In genomic region chr19:3842359-3843148, GRCm38 (mm10) we compare ENCODE assay signal across 9 mouse cellular contexts. TPM values are rescaled to one million over a fixed set of nuclear protein-coding genes. Genes with fewer than 3 reads are reported as not detected.
DNase-seq lines count a peak whose midpoint lies in the region; ATAC-seq and TF ChIP-seq lines count a peak whose summit lies in the region.
"Had no signal": no experiment of that assay in that cellular context is flagged by ENCODE, and none has a peak within 500 bp of the region (broad histone marks: within the 10 kb centered on the region; RNA-seq: fewer than 3 reads in every experiment).

No protein-coding gene starts in this region.

- peak; percentile 97 for TF ChIP-seq EP300 in lung, postnatal 0 days (IDR thresholded peaks at IDR 0.05)

- peak; percentile 57 for DNase-seq in cerebellum, adult 9-11 months
- no peak for DNase-seq in cerebellum, adult 2 months
- DNase-seq in WW6 (ENCODE audit: low read depth, low spot score) = peak; percentile 46
- peak; percentile 87 for DNase-seq in kidney, adult 2 months
- peak; percentile 93 for DNase-seq in lung, postnatal 0 days (ENCODE audit: low spot score)
- no peak for DNase-seq in layer of hippocampus, adult 18-20 months (ENCODE audit: low spot score in 2 of 2)
- DNase-seq in layer of hippocampus, adult 9-10 months (ENCODE audit: low spot score) = no peak
- DNase-seq: forebrain, postnatal 0 days had no signal

- 68% methylated on average over 12 of the region's 12 CpGs for WGBS in cerebellum, adult 2 months
- WGBS in kidney, adult 2 months = 43% methylated on average over 12 of the region's 12 CpGs
- 28% methylated on average over 12 of the region's 12 CpGs for WGBS in lung, postnatal 0 days

- H3K27ac ChIP-seq in cerebellum, adult 2 months (ENCODE audit: insufficient read depth, low read length) = no peak overlapping the region
- peak overlapping the region; percentile 84 for H3K27ac ChIP-seq in kidney, adult 2 months (ENCODE audit: insufficient read depth, low read depth, low read length)
- peak overlapping the region; percentile 91 for H3K27ac ChIP-seq in lung, postnatal 0 days (ENCODE audit: low read length)

- peak; percentile 86 for ATAC-seq in lung, postnatal 0 days
- ATAC-seq in cerebellum, adult (ENCODE audit: insufficient number of reproducible peaks, low FRiP score, low TSS enrichment) = no peak
- ATAC-seq: forebrain, postnatal 0 days had no signal

- TF ChIP-seq CTCF in cerebellum, adult 2 months (IDR thresholded peaks at IDR 0.05; ENCODE audit: borderline replicate concordance, insufficient read depth, low read depth, low read length) = no peak
- no peak for TF ChIP-seq CTCF in kidney, adult 2 months (conservative IDR thresholded peaks at IDR 0.05; ENCODE audit: insufficient read depth, insufficient read length, low read depth, low read length)
- no peak for TF ChIP-seq CTCF in lung, postnatal 0 days (IDR thresholded peaks at IDR 0.05)

- no peak overlapping the region for H3K4me3 ChIP-seq in cerebellum, adult 2 months (replicated peaks; ENCODE audit: insufficient read depth, low read depth, low read length)
- H3K4me3 ChIP-seq in kidney, adult 2 months (ENCODE audit: insufficient read depth, low read depth, low read length) = no peak overlapping the region
- H3K4me3 ChIP-seq in lung, postnatal 0 days (ENCODE audit: low read depth, low read length) = no peak overlapping the region

- no peak for TF ChIP-seq POLR2A in cerebellum, adult 2 months (IDR thresholded peaks at IDR 0.05; ENCODE audit: borderline replicate concordance, insufficient read depth, low read length)
- TF ChIP-seq POLR2A in kidney, adult 2 months (IDR thresholded peaks at IDR 0.05; ENCODE audit: low read depth, low read length) = no peak

- no peaks in the 10 kb centered on the region for H3K27me3 ChIP-seq in cerebellum, adult 2 months (ENCODE audit: control insufficient read depth, insufficient read depth, low read length)
- H3K27me3 ChIP-seq in kidney, adult 2 months (replicated peaks; ENCODE audit: control insufficient read depth, insufficient read depth, low read length) = no peaks in the 10 kb centered on the region
- H3K27me3 ChIP-seq in lung, postnatal 0 days (replicated peaks; ENCODE audit: insufficient read depth, low read length) = no peaks in the 10 kb centered on the region

- no peaks in the 10 kb centered on the region for H3K9me3 ChIP-seq in lung, postnatal 0 days (ENCODE audit: low read length)

- H3K4me2 ChIP-seq in lung, postnatal 0 days (replicated peaks; ENCODE audit: low read depth, low read length) = no peak overlapping the region; the same call in 1 of the 2 replicates

- H3K36me3 ChIP-seq in kidney, adult 2 months (ENCODE audit: control insufficient read depth, insufficient read depth, low read length) = no peaks in the 10 kb centered on the region
- H3K36me3 ChIP-seq in lung, postnatal 0 days (ENCODE audit: insufficient read depth, low read length) = no peaks in the 10 kb centered on the region

- H3K9ac ChIP-seq in lung, postnatal 0 days (replicated peaks; ENCODE audit: low read depth) = no peak overlapping the region
- H3K9ac ChIP-seq: forebrain, postnatal 0 days had no signal

- H3K4me1 ChIP-seq in cerebellum, adult 2 months (ENCODE audit: control insufficient read depth, insufficient read depth, low read length) = peaks cover 47% of the 10 kb centered on the region
- peaks cover 23% of the 10 kb centered on the region; the same call in 1 of the 2 replicates for H3K4me1 ChIP-seq in kidney, adult 2 months (ENCODE audit: control insufficient read depth, insufficient read depth, low read length)
- H3K4me1 ChIP-seq in lung, postnatal 0 days (ENCODE audit: insufficient read depth, low read depth, low read length) = peaks cover 3% of the 10 kb centered on the region; the same call in 1 of the 2 replicates

RNA-seq across cellular contexts. Expression of gene Chka, which starts 9.0 kb away (rescaled TPM):
- polyA plus RNA-seq in cerebellum, adult 2 months (2012; rRNA removed) = 118 and 132 TPM in 2 replicates
- polyA plus RNA-seq in kidney, adult 2 months (2012; rRNA removed) = 65.0 and 72.0 TPM in 2 replicates
- 65.9 and 68.1 TPM in 2 replicates for polyA plus RNA-seq in lung, postnatal 0 days (2015; fragmentation: Nextera tagmentation; extraction: Ambion mirVana)
- total RNA-seq in layer of hippocampus, adult 18-20 months (2021) = 100 to 1,000 TPM in 1 of 2 experiments, 10 to 100 TPM in 1; 85.8 to 106 TPM

Comparison
In these comparisons a context has a peak if more than half of its experiments do, and no peak if none do; other contexts are left out.
1. DNase-seq: peak in cerebellum, adult 9-11 months (single experiment), WW6 (single experiment), kidney, adult 2 months (single experiment) and lung, postnatal 0 days (single experiment); none in cerebellum, adult 2 months (0 of 2), layer of hippocampus, adult 18-20 months (0 of 2) and layer of hippocampus, adult 9-10 months (single experiment).